11 mouse cellular contexts compared by ENCODE assay signal in genomic region chr5:125384512-125385214, GRCm38 (mm10). TPM values are rescaled to one million over a fixed set of nuclear protein-coding genes. Genes with fewer than 3 reads are reported as not detected.
A peak's percentile ranks its signal among the peaks of the same experiment; 100 is the strongest.
DNase-seq lines count a peak whose midpoint lies in the region; TF ChIP-seq lines count a peak whose summit lies in the region.
"Had no signal": no experiment of that assay in that cellular context is flagged by ENCODE, and none has a peak within 500 bp of the region (broad histone marks: within the 10 kb centered on the region; RNA-seq: fewer than 3 reads in every experiment).

No protein-coding gene starts in this region.

- H3K27ac ChIP-seq in layer of hippocampus, adult 2 months: no peak overlapping the region
- H3K27ac ChIP-seq in brown adipose tissue, adult 24 weeks (replicated peaks; ENCODE audit: low read depth, low read length): no peak overlapping the region
- H3K27ac ChIP-seq: hindbrain, embryonic 12.5 days had no signal

- H3K4me1 ChIP-seq in brown adipose tissue, adult 24 weeks (ENCODE audit: control insufficient read depth, insufficient read depth, insufficient read length, low read length): no peaks in the 10 kb centered on the region

- intact Hi-C loops in left cerebral cortex, postnatal 36 days (cut with DNase I): loop anchor here (5.0 kb wide), 1 partner anchor 78 kb away; no protein-coding TSS in a partner anchor

- peak; percentile 44 for DNase-seq in gastrocnemius, adult 18-20 months (ENCODE audit: low spot score)
- DNase-seq in gastrocnemius, postnatal 4 days (ENCODE audit: low spot score in 2 of 2): no peak
- DNase-seq in layer of hippocampus, adult 2 months (ENCODE audit: low spot score in 2 of 2): no peak
- DNase-seq in layer of hippocampus, postnatal 14 days (ENCODE audit: low spot score in 2 of 2): no peak
- DNase-seq in 416B (ENCODE audit: low read depth): peak; percentile 49
- DNase-seq in cerebellum, postnatal 4 days (ENCODE audit: low spot score in 2 of 2): no peak
- no peak for DNase-seq in left cerebral cortex, postnatal 36 days (ENCODE audit: low spot score in 2 of 2)
- DNase-seq: gastrocnemius, postnatal 25 days; kidney, postnatal 14 days had no signal

- H3K4me3 ChIP-seq in layer of hippocampus, adult 2 months: peak overlapping the region; percentile 38
- peak overlapping the region; percentile 49 for H3K4me3 ChIP-seq in brown adipose tissue, adult 24 weeks (ENCODE audit: insufficient read depth, low read depth, low read length)
- H3K4me3 ChIP-seq: hindbrain, embryonic 12.5 days had no signal

- no peak for TF ChIP-seq CTCF in layer of hippocampus, adult 2 months (conservative IDR thresholded peaks at IDR 0.05)

RNA-seq across cellular contexts. Expression of gene Gm10382, which starts 4.5 kb away (rescaled TPM):
- under 1 TPM in 1 of 2 experiments, not detected in 1; 0.24 TPM for total RNA-seq in gastrocnemius, adult 18-20 months (2021)
- total RNA-seq in gastrocnemius, postnatal 4 days (2021): not detected
- not detected for total RNA-seq in layer of hippocampus, adult 2 months (2021)
- total RNA-seq in layer of hippocampus, postnatal 14 days (2021): under 1 TPM; 0.28 to 0.52 TPM
- not detected in 2 replicates for polyA plus RNA-seq in brown adipose tissue, adult 24 weeks (2012; ENCODE audit: insufficient read depth, insufficient read length, missing spikeins)
- total RNA-seq in left cerebral cortex, postnatal 36 days (2021): under 1 TPM in 1 of 2 experiments, not detected in 1; 0.32 TPM
- total RNA-seq: gastrocnemius, postnatal 25 days had no signal

RNA-seq across cellular contexts. Expression of gene Ubc, which starts 5.3 kb away (rescaled TPM):
- 1,000 to 10,000 TPM; 1,764 to 2,031 TPM for total RNA-seq in gastrocnemius, adult 18-20 months (2021)
- total RNA-seq in gastrocnemius, postnatal 4 days (2021): 100 to 1,000 TPM; 650 to 744 TPM
- 100 to 1,000 TPM; 713 to 818 TPM for total RNA-seq in layer of hippocampus, adult 2 months (2021)
- 100 to 1,000 TPM; 755 to 828 TPM for total RNA-seq in layer of hippocampus, postnatal 14 days (2021)
- 692 and 1,079 TPM in 2 replicates for polyA plus RNA-seq in brown adipose tissue, adult 24 weeks (2012; ENCODE audit: insufficient read depth, insufficient read length, missing spikeins)
- total RNA-seq in left cerebral cortex, postnatal 36 days (2021): 100 to 1,000 TPM; 817 to 877 TPM

RNA-seq across cellular contexts. Expression of gene Scarb1, which starts 43.8 kb away (rescaled TPM):
- total RNA-seq in gastrocnemius, adult 18-20 months (2021): 10 to 100 TPM; 10.0 to 11.0 TPM
- total RNA-seq in gastrocnemius, postnatal 4 days (2021): 10 to 100 TPM; 49.4 to 54.6 TPM
- 10 to 100 TPM; 34.5 to 35.1 TPM for total RNA-seq in layer of hippocampus, adult 2 months (2021)
- 10 to 100 TPM; 46.1 to 54.3 TPM for total RNA-seq in layer of hippocampus, postnatal 14 days (2021)
- polyA plus RNA-seq in brown adipose tissue, adult 24 weeks (2012; ENCODE audit: insufficient read depth, insufficient read length, missing spikeins): 18.6 and 30.7 TPM in 2 replicates
- 10 to 100 TPM; 22.0 to 28.0 TPM for total RNA-seq in left cerebral cortex, postnatal 36 days (2021)

RNA-seq across cellular contexts. Expression of gene Dhx37, which starts 49.3 kb away (rescaled TPM):
- total RNA-seq in gastrocnemius, adult 18-20 months (2021): 1 to 10 TPM; 4.5 to 5.1 TPM
- total RNA-seq in gastrocnemius, postnatal 4 days (2021): 1 to 10 TPM; 6.8 to 7.8 TPM
- total RNA-seq in layer of hippocampus, adult 2 months (2021): 10 to 100 TPM; 15.2 to 15.6 TPM
- total RNA-seq in layer of hippocampus, postnatal 14 days (2021): 10 to 100 TPM; 12.4 to 13.8 TPM
- 5.0 and 16.9 TPM in 2 replicates for polyA plus RNA-seq in brown adipose tissue, adult 24 weeks (2012; ENCODE audit: insufficient read depth, insufficient read length, missing spikeins)
- 10 to 100 TPM; 11.2 to 11.7 TPM for total RNA-seq in left cerebral cortex, postnatal 36 days (2021)

RNA-seq across cellular contexts. Expression of gene Bri3bp, which starts 56.7 kb away (rescaled TPM):
- total RNA-seq in gastrocnemius, adult 18-20 months (2021): 1 to 10 TPM; 2.6 to 3.2 TPM
- total RNA-seq in gastrocnemius, postnatal 4 days (2021): 10 to 100 TPM; 10.4 to 12.0 TPM
- total RNA-seq in layer of hippocampus, adult 2 months (2021): 100 to 1,000 TPM in 1 of 2 experiments, 10 to 100 TPM in 1; 93.2 to 107 TPM
- total RNA-seq in layer of hippocampus, postnatal 14 days (2021): 10 to 100 TPM; 89.0 to 90.0 TPM
- 15.4 and 19.5 TPM in 2 replicates for polyA plus RNA-seq in brown adipose tissue, adult 24 weeks (2012; ENCODE audit: insufficient read depth, insufficient read length, missing spikeins)
- total RNA-seq in left cerebral cortex, postnatal 36 days (2021): 100 to 1,000 TPM in 1 of 2 experiments, 10 to 100 TPM in 1; 91.6 to 102 TPM

Comparison
In these comparisons a context has a peak if more than half of its experiments do, and no peak if none do; other contexts are left out.
1. DNase-seq: peak in gastrocnemius, adult 18-20 months (single experiment) and 416B (single experiment); none in gastrocnemius, postnatal 4 days (0 of 2), layer of hippocampus, adult 2 months (0 of 2), layer of hippocampus, postnatal 14 days (0 of 2), cerebellum, postnatal 4 days (0 of 2) and left cerebral cortex, postnatal 36 days (0 of 2).